Mouse (Mus musculus): ENCODE data around the gene Crygs. TPM values are rescaled to one million over a fixed set of nuclear protein-coding genes. Genes with fewer than 3 reads are reported as not detected.

Gene Crygs
- not detected for total RNA-seq (2021)
- long read RNA-seq, experiment 1, result 0 reads
- long read RNA-seq, experiment 2, result 0 reads

GRCm38 (mm10) chr16:22811477-22811876, at the start of gene Crygs:
Gene Crygs (minus strand): TSS chr16:22811577.
- no peak for DNase-seq (ENCODE audit: low spot score in 2 of 2)

GRCm38 (mm10) chr16:22857431-22858113, 46.2 kb upstream of the Crygs start, which contains the start of the genes Tbccd1 and Dnajb11:
Gene Tbccd1 (minus strand): TSS chr16:22857669.
Gene Dnajb11 (plus strand): TSS chr16:22857845.
- peak; percentile 96 to 98 for DNase-seq (ENCODE audit: low spot score in 2 of 2)

- no peak for DNase-seq (ENCODE audit: low spot score in 2 of 2)
Observed at GRCm38 (mm10) chr16:22856773-22857172, 45.4 kb upstream of the Crygs start.

GRCm38 (mm10) chr16:22852709-22853108, 41.3 kb upstream of the Crygs start:
- no peak for DNase-seq (ENCODE audit: low spot score in 2 of 2)

GRCm38 (mm10) chr16:22848331-22848730, 37.0 kb upstream of the Crygs start:
- DNase-seq (ENCODE audit: low spot score in 2 of 2), result no peak

- DNase-seq (ENCODE audit: low spot score in 2 of 2), result no peak
Observed at GRCm38 (mm10) chr16:22847686-22848085, 36.3 kb upstream of the Crygs start.

- DNase-seq (ENCODE audit: low spot score in 2 of 2), result no peak
Observed at GRCm38 (mm10) chr16:22845481-22845880, 34.1 kb upstream of the Crygs start.

GRCm38 (mm10) chr16:22844834-22845233, 33.5 kb upstream of the Crygs start:
- no peak for DNase-seq (ENCODE audit: low spot score in 2 of 2)

GRCm38 (mm10) chr16:22844061-22844801, 32.9 kb upstream of the Crygs start:
- DNase-seq (ENCODE audit: low spot score in 2 of 2), result peak; percentile 55 to 81

GRCm38 (mm10) chr16:22842871-22843270, 31.5 kb upstream of the Crygs start:
- no peak for DNase-seq (ENCODE audit: low spot score in 2 of 2)

- no peak for DNase-seq (ENCODE audit: low spot score in 2 of 2)
Observed at GRCm38 (mm10) chr16:22839146-22839857, 27.9 kb upstream of the Crygs start.

GRCm38 (mm10) chr16:22832932-22833525, 21.7 kb upstream of the Crygs start:
- DNase-seq (ENCODE audit: low spot score in 2 of 2), result no peak

GRCm38 (mm10) chr16:22820731-22821130, 9.4 kb upstream of the Crygs start:
- DNase-seq (ENCODE audit: low spot score in 2 of 2), result no peak

- DNase-seq (ENCODE audit: low spot score in 2 of 2), result peak in 1 of 2 experiments; percentile 27
Observed at GRCm38 (mm10) chr16:22807468-22808070, 3.8 kb downstream of the Crygs start.

GRCm38 (mm10) chr16:22802786-22803185, 8.6 kb downstream of the Crygs start:
- DNase-seq (ENCODE audit: low spot score in 2 of 2), result no peak

GRCm38 (mm10) chr16:22800849-22801109, 10.6 kb downstream of the Crygs start:
- DNase-seq (ENCODE audit: low spot score in 2 of 2), result no peak

- DNase-seq (ENCODE audit: low spot score in 2 of 2), result no peak
Observed at GRCm38 (mm10) chr16:22800026-22800848, 11.1 kb downstream of the Crygs start.

GRCm38 (mm10) chr16:22798520-22798919, 12.9 kb downstream of the Crygs start:
- no peak for DNase-seq (ENCODE audit: low spot score in 2 of 2)

- DNase-seq (ENCODE audit: low spot score in 2 of 2), result no peak
Observed at GRCm38 (mm10) chr16:22797521-22797920, 13.9 kb downstream of the Crygs start.

- DNase-seq (ENCODE audit: low spot score in 2 of 2), result no peak
Observed at GRCm38 (mm10) chr16:22795497-22795896, 15.9 kb downstream of the Crygs start.

All from gastrocnemius, postnatal 4 days (tissue).